Comparison of ENCODE assay signal across 19 mouse cellular contexts in genomic region chr4:59332691-59333423, GRCm38 (mm10).
DNase-seq lines count a peak whose midpoint lies in the region; ATAC-seq and TF ChIP-seq lines count a peak whose summit lies in the region.
"Had no signal": no experiment of that assay in that cellular context is flagged by ENCODE, and none has a peak within 500 bp of the region (broad histone marks: within the 10 kb centered on the region; RNA-seq: fewer than 3 reads in every experiment).

No protein-coding gene starts in this region.

- no peaks in the 10 kb centered on the region; the same call in none of the 2 replicates for H3K36me3 ChIP-seq in heart, adult 2 months (ENCODE audit: control insufficient read depth, insufficient read depth, low read length)
- H3K36me3 ChIP-seq in thymus, adult 2 months (ENCODE audit: control insufficient read depth, insufficient read depth, low read length) = no peaks in the 10 kb centered on the region
- H3K36me3 ChIP-seq in liver, embryonic 13.5 days = peaks cover 47% of the 10 kb centered on the region
- H3K36me3 ChIP-seq in stomach, embryonic 16.5 days (ENCODE audit: control insufficient read depth, insufficient read depth, low read length) = no peaks in the 10 kb centered on the region
- H3K36me3 ChIP-seq in midbrain, postnatal 0 days (ENCODE audit: insufficient read depth, low read length) = no peaks in the 10 kb centered on the region
- H3K36me3 ChIP-seq: embryonic facial prominence, embryonic 12.5 days; heart, embryonic 15.5 days; hindbrain, embryonic 10.5 days; limb, embryonic 15.5 days had no signal

- intact Hi-C loops in heart, adult 2 months (cut with DNase I) = loop anchor here (5.0 to 10.0 kb wide), 3 partner anchors 36 to 146 kb away; partner anchors contain the start of gene Ugcg

- no peaks in the 10 kb centered on the region for H3K9me3 ChIP-seq in liver, embryonic 13.5 days (replicated peaks)
- H3K9me3 ChIP-seq in stomach, embryonic 16.5 days (replicated peaks; ENCODE audit: control insufficient read depth, low read length) = no peaks in the 10 kb centered on the region
- no peaks in the 10 kb centered on the region for H3K9me3 ChIP-seq in midbrain, postnatal 0 days (ENCODE audit: low read length)
- H3K9me3 ChIP-seq: embryonic facial prominence, embryonic 12.5 days; heart, embryonic 15.5 days; hindbrain, embryonic 10.5 days; limb, embryonic 15.5 days had no signal

- TF ChIP-seq CTCF in heart, adult 2 months (IDR thresholded peaks at IDR 0.05) = no peak
- no peak for TF ChIP-seq CTCF in thymus, adult 2 months (IDR thresholded peaks at IDR 0.05; ENCODE audit: borderline replicate concordance, control insufficient read depth, extremely low read depth, insufficient read depth, low read length, poor library complexity)
- TF ChIP-seq CTCF in midbrain, postnatal 0 days (IDR thresholded peaks at IDR 0.05) = no peak

- no peak for DNase-seq in heart, adult 2 months
- DNase-seq in heart, adult 8-10 months (ENCODE audit: low spot score) = no peak
- DNase-seq in thymus, adult 2 months = no peak
- DNase-seq in thymus, postnatal 14 days = no peak
- no peak for DNase-seq in liver, embryonic 13.5 days
- DNase-seq in midbrain, postnatal 0 days (ENCODE audit: low spot score) = no peak
- DNase-seq in kidney, postnatal 25 days = no peak
- DNase-seq: cerebellum, adult 11 months; cerebellum, postnatal 10 days; kidney, adult 11 months; kidney, postnatal 10 days had no signal

- H3K27me3 ChIP-seq in heart, adult 2 months (ENCODE audit: control insufficient read depth, insufficient read depth, low read length) = no peaks in the 10 kb centered on the region
- no peaks in the 10 kb centered on the region for H3K27me3 ChIP-seq in thymus, adult 2 months (ENCODE audit: control insufficient read depth, insufficient read depth, low read length)
- H3K27me3 ChIP-seq in liver, embryonic 13.5 days = no peaks in the 10 kb centered on the region
- H3K27me3 ChIP-seq in stomach, embryonic 16.5 days (ENCODE audit: control insufficient read depth, insufficient read depth, low read length) = no peaks in the 10 kb centered on the region
- H3K27me3 ChIP-seq in midbrain, postnatal 0 days (ENCODE audit: insufficient read depth, low read length) = no peaks in the 10 kb centered on the region
- H3K27me3 ChIP-seq: embryonic facial prominence, embryonic 12.5 days; heart, embryonic 15.5 days; limb, embryonic 15.5 days had no signal

- peak overlapping the region; percentile 64; the same call in 1 of the 2 replicates for H3K27ac ChIP-seq in heart, adult 2 months
- peak overlapping the region; percentile 74 for H3K27ac ChIP-seq in thymus, adult 2 months (ENCODE audit: control insufficient read depth, insufficient read depth, low read length)
- H3K27ac ChIP-seq in liver, embryonic 13.5 days = peak overlapping the region; percentile 81; the same call in 1 of the 2 replicates
- peak overlapping the region; percentile 97 for H3K27ac ChIP-seq in stomach, embryonic 16.5 days (ENCODE audit: low read length)
- no peak overlapping the region for H3K27ac ChIP-seq in midbrain, postnatal 0 days (ENCODE audit: low read depth, low read length)
- H3K27ac ChIP-seq: embryonic facial prominence, embryonic 12.5 days; hindbrain, embryonic 10.5 days; hindbrain, postnatal 0 days had no signal

- H3K79me2 ChIP-seq in heart, adult 2 months (replicated peaks; ENCODE audit: control insufficient read depth, insufficient read depth, low read length) = no peaks in the 10 kb centered on the region

- TF ChIP-seq EP300 in heart, adult 2 months (IDR thresholded peaks at IDR 0.05; ENCODE audit: insufficient read depth, low read depth, low read length) = no peak

- peaks cover 19% of the 10 kb centered on the region for H3K4me1 ChIP-seq in heart, adult 2 months (ENCODE audit: control insufficient read depth, insufficient read depth, low read length)
- peaks cover 61% of the 10 kb centered on the region for H3K4me1 ChIP-seq in thymus, adult 2 months (replicated peaks; ENCODE audit: control insufficient read depth, insufficient read depth, low read length)
- peaks cover 26% of the 10 kb centered on the region for H3K4me1 ChIP-seq in liver, embryonic 13.5 days (replicated peaks)
- peaks cover 18% of the 10 kb centered on the region; the same call in 1 of the 2 replicates for H3K4me1 ChIP-seq in stomach, embryonic 16.5 days (ENCODE audit: control insufficient read depth, insufficient read depth, low read length)
- peaks cover 4% of the 10 kb centered on the region; the same call in 1 of the 2 replicates for H3K4me1 ChIP-seq in midbrain, postnatal 0 days (ENCODE audit: insufficient read depth, low read length)
- H3K4me1 ChIP-seq: hindbrain, embryonic 10.5 days had no signal

- WGBS in heart, adult 2 months = 96% methylated on average over 9 of the region's 9 CpGs
- WGBS in thymus, adult 2 months = 83% methylated on average over 9 of the region's 9 CpGs
- 82% methylated on average over 9 of the region's 9 CpGs for WGBS in liver, embryonic 13.5 days (ENCODE audit: insufficient replicate concordance)
- 91% methylated on average over 9 of the region's 9 CpGs for WGBS in stomach, embryonic 16.5 days
- 98% methylated on average over 9 of the region's 9 CpGs for WGBS in midbrain, postnatal 0 days

- no peak overlapping the region for H3K9ac ChIP-seq in heart, adult 2 months (ENCODE audit: low read depth, low read length)
- no peak overlapping the region for H3K9ac ChIP-seq in liver, embryonic 13.5 days
- H3K9ac ChIP-seq in stomach, embryonic 16.5 days (ENCODE audit: low read length) = no peak overlapping the region
- H3K9ac ChIP-seq in midbrain, postnatal 0 days (replicated peaks; ENCODE audit: low read length, poor library complexity, severe bottlenecking) = no peak overlapping the region
- H3K9ac ChIP-seq: embryonic facial prominence, embryonic 12.5 days; heart, embryonic 15.5 days; limb, embryonic 15.5 days had no signal

- H3K4me3 ChIP-seq in heart, adult 2 months = no peak overlapping the region
- H3K4me3 ChIP-seq in thymus, adult 2 months (ENCODE audit: control insufficient read depth, insufficient read depth, low read length) = no peak overlapping the region
- no peak overlapping the region for H3K4me3 ChIP-seq in liver, embryonic 13.5 days (replicated peaks)
- no peak overlapping the region for H3K4me3 ChIP-seq in stomach, embryonic 16.5 days (replicated peaks; ENCODE audit: low read length)
- no peak overlapping the region for H3K4me3 ChIP-seq in midbrain, postnatal 0 days (ENCODE audit: low read depth, low read length)
- H3K4me3 ChIP-seq: embryonic facial prominence, embryonic 12.5 days; heart, embryonic 15.5 days; hindbrain, embryonic 10.5 days; limb, embryonic 15.5 days had no signal

- no peak for TF ChIP-seq POLR2A in heart, adult 2 months (IDR thresholded peaks at IDR 0.05; ENCODE audit: insufficient read depth, low read depth, low read length)
- TF ChIP-seq POLR2A in thymus, adult 2 months (IDR thresholded peaks at IDR 0.05; ENCODE audit: control insufficient read depth, extremely low read depth, insufficient read depth, low read length, poor library complexity) = no peak

- no peak overlapping the region for H3K4me2 ChIP-seq in liver, embryonic 13.5 days
- no peak overlapping the region for H3K4me2 ChIP-seq in stomach, embryonic 16.5 days (ENCODE audit: low read depth, low read length)
- H3K4me2 ChIP-seq in midbrain, postnatal 0 days (ENCODE audit: low read depth, low read length, poor library complexity, severe bottlenecking) = no peak overlapping the region
- H3K4me2 ChIP-seq: embryonic facial prominence, embryonic 12.5 days; heart, embryonic 15.5 days; limb, embryonic 15.5 days; midbrain, embryonic 11.5 days had no signal

- ATAC-seq in liver, embryonic 13.5 days (ENCODE audit: low read depth) = no peak
- ATAC-seq in stomach, embryonic 16.5 days (ENCODE audit: insufficient read depth, low FRiP score) = no peak
- ATAC-seq in midbrain, postnatal 0 days (ENCODE audit: low FRiP score) = no peak
- ATAC-seq: forebrain, embryonic 16.5 days; hindbrain, postnatal 0 days had no signal
